8 mouse cellular contexts compared by ENCODE assay signal in the genomic region with DNA sequence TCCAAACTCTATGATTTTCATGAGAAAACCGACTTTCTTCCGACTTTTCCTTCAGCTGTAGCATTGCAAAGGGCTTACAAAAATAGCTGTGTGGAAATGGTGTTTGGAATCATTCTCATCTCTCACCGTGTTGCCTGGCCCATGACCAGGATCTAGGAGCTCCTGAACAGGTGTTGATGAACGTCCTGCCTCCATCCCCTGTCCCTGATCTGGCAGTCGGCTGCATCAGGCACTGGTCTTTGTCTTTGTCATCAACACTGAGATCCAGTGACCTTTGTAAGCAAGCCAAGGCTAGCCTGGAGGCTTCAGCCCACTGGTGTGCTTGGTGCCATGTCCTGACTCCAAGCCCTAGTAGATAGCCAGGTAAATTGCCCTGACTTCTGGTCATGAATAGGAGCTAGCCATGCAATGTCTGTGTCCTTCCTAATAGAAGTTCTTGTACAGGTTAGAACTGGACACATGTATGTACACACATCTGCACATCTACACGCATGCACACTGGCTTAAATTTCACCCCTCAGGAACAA. TPM values are rescaled to one million over a fixed set of nuclear protein-coding genes. Genes with fewer than 3 reads are reported as not detected.
DNase-seq lines count a peak whose midpoint lies in the region; ATAC-seq lines count a peak whose summit lies in the region.

No protein-coding gene starts in this region.

- no peaks in the 10 kb centered on the region for H3K27me3 ChIP-seq in kidney, embryonic 15.5 days
- no peaks in the 10 kb centered on the region for H3K27me3 ChIP-seq in limb, embryonic 11.5 days (ENCODE audit: control insufficient read depth, insufficient read depth, low read length)

- H3K4me1 ChIP-seq in kidney, embryonic 15.5 days, result peaks cover 85% of the 10 kb centered on the region
- H3K4me1 ChIP-seq in limb, embryonic 11.5 days (ENCODE audit: control insufficient read depth, insufficient read depth, low read length), result peaks cover 28% of the 10 kb centered on the region

- peaks cover 55% of the 10 kb centered on the region for H3K36me3 ChIP-seq in kidney, embryonic 15.5 days
- 0 out of 2 replicates have a peak, but pooled peaks cover 2% of the 10 kb centered on the region for H3K36me3 ChIP-seq in limb, embryonic 11.5 days (ENCODE audit: control insufficient read depth, insufficient read depth, low read length)

- 84% methylated on average over 6 of the region's 6 CpGs for WGBS in kidney, embryonic 15.5 days
- WGBS in limb, embryonic 11.5 days, result 79% methylated on average over 6 of the region's 6 CpGs

- H3K4me2 ChIP-seq in kidney, embryonic 15.5 days, result no peak overlapping the region
- H3K4me2 ChIP-seq in limb, embryonic 11.5 days (ENCODE audit: low read depth, severe bottlenecking), result no peak overlapping the region

- peak overlapping the region; percentile 93 for H3K27ac ChIP-seq in kidney, embryonic 15.5 days
- peak overlapping the region; percentile 54 for H3K27ac ChIP-seq in limb, embryonic 11.5 days (replicated peaks; ENCODE audit: low read depth, low read length)

- intact Hi-C loops in left cerebral cortex, postnatal 10 days (cut with DNase I), result no loop called here

- no peak overlapping the region for H3K9ac ChIP-seq in kidney, embryonic 15.5 days
- no peak overlapping the region for H3K9ac ChIP-seq in limb, embryonic 11.5 days (ENCODE audit: low read length)

- H3K4me3 ChIP-seq in kidney, embryonic 15.5 days (replicated peaks), result no peak overlapping the region
- H3K4me3 ChIP-seq in limb, embryonic 11.5 days (ENCODE audit: low read depth, low read length), result no peak overlapping the region

- no peaks in the 10 kb centered on the region for H3K9me3 ChIP-seq in kidney, embryonic 15.5 days (replicated peaks)
- H3K9me3 ChIP-seq in limb, embryonic 11.5 days (ENCODE audit: control insufficient read depth, low read length), result no peaks in the 10 kb centered on the region

- peak; percentile 29 to 46 for DNase-seq in cerebellum, postnatal 10 days
- no peak for DNase-seq in cerebellum, adult 9-11 months
- DNase-seq in kidney, postnatal 4 days, result no peak
- peak; percentile 39 for DNase-seq in brain, adult 2 months (ENCODE audit: low read depth, low spot score)
- DNase-seq in limb, embryonic 11.5 days (ENCODE audit: low spot score), result peak; percentile 23
- no peak for DNase-seq in left cerebral cortex, postnatal 10 days (ENCODE audit: extremely low spot score in 1 of 2, low spot score in 2 of 2)
- DNase-seq in left cerebral cortex, adult 8-10 months (ENCODE audit: low spot score in 2 of 2), result no peak

- no peak for ATAC-seq in kidney, embryonic 15.5 days (replicated peaks; ENCODE audit: low FRiP score)
- ATAC-seq in limb, embryonic 11.5 days (ENCODE audit: insufficient number of reproducible peaks, low FRiP score, low TSS enrichment, low read depth), result no peak

RNA-seq across cellular contexts. Expression of gene Fstl1, which starts 12.8 kb away (rescaled TPM):
- polyA plus RNA-seq in kidney, embryonic 15.5 days (2015; fragmentation: Nextera tagmentation; extraction: Ambion mirVana), result 557 and 571 TPM in 2 replicates
- 268 and 273 TPM in 2 replicates for polyA plus RNA-seq in limb, embryonic 11.5 days (2014; fragmentation: Nextera tagmentation; extraction: Ambion mirVana)
- total RNA-seq in left cerebral cortex, postnatal 10 days (2021), result 10 to 100 TPM; 67.0 to 71.9 TPM
- total RNA-seq in left cerebral cortex, adult 8-10 months (2022), result 10 to 100 TPM; 31.0 to 39.0 (median 36.1) TPM

Comparison
In these comparisons a context has a peak if more than half of its experiments do, and no peak if none do; other contexts are left out.
1. DNase-seq: peak in cerebellum, postnatal 10 days (2 of 2), brain, adult 2 months (single experiment) and limb, embryonic 11.5 days (single experiment); none in cerebellum, adult 9-11 months (single experiment), kidney, postnatal 4 days (0 of 2), left cerebral cortex, postnatal 10 days (0 of 2) and left cerebral cortex, adult 8-10 months (0 of 2).